Mouse (Mus musculus): Measurements from ENCODE around the gene Syt1.

The Syt1 gene

DNA sequence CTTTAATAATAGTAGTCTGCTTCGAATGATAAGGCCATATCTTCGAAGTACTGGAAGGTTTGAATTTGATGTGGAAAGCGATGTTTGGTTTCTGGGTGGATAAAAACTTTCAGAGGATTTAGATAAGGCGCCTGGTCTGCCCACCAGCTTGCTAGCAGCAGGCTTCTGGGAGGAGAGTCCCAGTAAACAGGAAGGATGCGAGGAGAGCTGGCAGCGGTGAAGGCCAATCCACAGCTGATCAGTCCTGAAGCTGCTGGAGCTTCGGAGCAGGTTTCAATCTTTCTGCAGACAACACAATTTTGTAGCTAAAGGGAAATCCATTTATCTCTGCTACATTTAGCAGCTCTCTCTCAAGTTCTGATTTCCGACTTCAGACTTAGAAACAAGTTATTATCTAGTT lies 358.7 kb downstream of the Syt1 start:
- no peak for DNase-seq (ENCODE audit: low read depth, low spot score)

DNA sequence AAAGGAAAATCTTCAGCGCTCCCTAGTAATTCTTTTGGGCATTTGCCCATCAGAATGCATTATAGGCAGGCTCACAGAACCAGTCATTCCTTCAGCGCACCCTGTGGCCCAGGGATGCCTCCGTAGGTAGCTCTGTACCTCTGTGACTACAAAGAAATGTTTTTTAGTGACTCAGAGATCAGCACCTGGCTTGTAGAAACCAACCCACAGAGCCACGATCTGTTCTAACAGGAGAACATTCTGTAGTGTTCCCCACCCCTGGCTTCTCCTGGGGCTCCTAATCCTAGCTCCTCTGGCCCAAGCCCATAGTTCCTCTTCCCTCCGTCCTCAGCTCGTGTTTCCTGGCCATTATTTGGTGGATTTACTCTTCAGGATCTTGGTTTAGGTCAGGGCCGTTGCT lies 361.6 kb downstream of the Syt1 start:
- DNase-seq (ENCODE audit: low read depth, low spot score) = no peak

DNA sequence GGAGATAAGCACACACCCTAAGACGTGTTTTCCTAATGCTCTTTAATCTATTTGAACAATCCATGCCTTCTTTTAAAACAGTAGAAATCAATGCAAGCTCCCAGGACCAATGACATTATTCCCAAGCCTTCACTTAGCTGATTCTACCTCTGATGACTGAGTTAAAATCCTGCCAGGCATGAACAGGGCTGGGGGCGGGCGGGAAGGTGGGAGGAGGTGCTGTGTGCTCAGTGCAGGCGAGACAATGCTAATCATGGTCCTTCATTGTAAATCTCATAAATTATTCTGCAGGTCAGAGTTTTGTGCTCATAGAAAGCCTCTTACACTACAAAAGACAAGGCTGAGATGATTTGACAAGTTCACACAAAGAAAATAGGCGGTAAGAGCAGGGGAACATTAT lies 366.9 kb downstream of the Syt1 start:
- DNase-seq (ENCODE audit: low read depth, low spot score) = no peak

DNA sequence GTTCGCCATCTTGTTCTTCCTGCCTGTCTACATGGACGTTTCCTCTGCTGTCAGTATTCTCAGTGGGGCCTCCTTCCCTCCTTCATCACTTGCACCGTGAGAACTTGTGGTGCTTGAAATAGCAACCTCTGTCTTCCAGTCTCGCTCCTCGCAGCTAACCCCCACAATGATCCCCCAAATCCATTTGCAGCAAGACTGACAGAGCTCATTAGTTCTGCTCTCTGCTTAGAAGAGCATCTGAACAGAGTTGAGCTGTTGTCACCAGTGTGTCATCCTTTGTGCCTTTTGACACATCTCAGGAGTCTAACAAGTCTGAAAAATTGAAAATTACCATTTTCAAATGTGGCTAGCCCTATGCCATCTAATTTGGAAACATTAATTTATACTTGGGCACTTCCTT lies 372.7 kb downstream of the Syt1 start:
- DNase-seq (ENCODE audit: low read depth, low spot score) = no peak

DNA sequence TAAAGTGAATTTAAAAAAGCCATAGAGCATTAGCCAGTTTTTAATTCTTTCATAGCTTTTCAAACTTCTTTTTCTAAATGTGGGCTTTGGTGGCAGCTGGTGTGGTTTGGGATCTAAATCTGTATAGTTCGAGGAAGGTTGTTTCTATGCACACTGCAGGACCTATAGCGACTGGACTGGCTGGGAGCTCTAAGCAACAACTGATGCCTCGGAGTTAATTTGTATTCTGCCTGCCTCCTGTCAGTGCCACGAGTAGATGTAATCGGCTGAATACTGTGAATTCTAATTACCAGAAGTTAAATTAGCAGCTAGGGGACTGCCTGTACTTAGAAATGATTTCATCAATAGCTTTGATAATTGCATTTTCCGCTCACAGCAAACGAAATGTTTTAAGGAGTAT lies 374.7 kb downstream of the Syt1 start:
- no peak for DNase-seq (ENCODE audit: low read depth, low spot score)

DNA sequence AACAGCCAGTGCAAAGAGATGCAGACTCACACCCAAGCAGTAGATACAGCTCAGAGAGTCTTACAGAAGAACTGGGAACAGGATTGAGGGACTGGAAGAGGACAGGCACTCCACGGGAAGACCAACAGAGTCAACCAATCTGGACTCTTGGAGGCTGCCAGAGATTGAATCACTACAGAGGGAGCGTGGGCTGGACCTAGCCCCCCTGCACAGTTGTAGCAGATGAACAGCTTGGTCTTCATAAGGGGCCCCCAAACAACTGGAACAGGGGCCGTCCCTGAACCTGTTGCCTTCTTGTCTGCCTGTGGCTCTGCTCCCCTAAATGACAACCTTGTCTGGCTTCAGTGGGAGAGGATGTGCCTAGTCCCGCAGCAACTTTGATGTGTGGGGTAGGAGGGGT lies 375.2 kb downstream of the Syt1 start:
- DNase-seq (ENCODE audit: low read depth, low spot score) = no peak

DNA sequence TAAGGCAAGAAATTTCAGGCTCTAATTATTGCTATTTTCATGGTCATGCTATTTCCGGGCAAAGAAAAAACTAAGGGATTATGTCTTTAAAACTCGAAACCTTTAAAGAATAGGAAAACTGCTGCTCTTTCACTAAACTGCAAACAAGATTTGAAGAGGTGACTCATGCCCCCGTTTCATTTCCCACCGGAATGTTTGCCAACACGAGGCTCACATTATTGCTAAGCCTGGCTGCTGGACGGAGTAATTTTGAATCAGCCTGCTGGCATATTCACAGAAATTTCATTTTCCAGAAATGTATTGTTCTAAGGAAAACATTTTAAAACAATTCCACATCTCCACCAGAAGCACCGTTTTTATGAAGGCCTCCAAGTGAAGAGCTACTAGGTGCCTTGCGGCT lies 379.9 kb downstream of the Syt1 start:
- peak; percentile 34 for DNase-seq (ENCODE audit: low read depth, low spot score)

DNA sequence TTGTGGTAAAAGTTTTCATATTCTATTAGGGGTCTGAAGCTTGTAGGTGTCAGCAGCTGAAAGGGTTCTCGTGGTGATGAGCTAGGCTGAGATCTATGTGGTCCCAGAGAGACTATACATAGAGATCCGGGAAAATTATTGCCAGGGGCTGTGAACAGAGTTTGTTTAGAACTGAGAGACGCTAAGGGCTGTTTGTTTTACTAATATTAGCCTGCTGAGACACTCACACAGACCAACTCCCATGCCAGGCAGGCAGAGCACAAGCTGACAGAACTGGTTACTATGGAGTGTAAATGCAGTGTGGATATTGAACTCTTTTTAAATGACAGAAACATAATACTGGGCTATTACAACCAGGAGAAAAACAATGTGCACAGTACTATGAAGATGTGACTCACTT lies 384.4 kb downstream of the Syt1 start:
- no peak for DNase-seq (ENCODE audit: low read depth, low spot score)

DNA sequence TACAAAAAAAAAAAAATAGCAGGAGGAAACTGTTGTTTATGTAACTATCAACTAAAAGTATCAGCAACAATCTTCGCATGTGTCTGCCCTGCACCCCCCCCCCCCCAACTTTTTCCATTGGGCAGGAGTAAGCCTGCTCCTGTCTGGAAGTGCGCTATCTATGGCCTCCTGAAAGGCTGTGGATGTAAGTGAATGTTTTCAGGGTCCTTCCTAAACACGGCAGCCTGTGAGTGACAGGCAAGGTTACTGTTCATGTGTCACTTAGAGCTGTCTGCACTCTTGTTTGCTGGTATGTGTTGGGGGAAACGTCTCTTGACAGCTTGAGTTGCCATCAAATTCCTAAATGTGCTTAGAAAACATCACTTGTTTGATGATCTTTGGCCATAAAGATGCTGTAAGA lies 387.8 kb downstream of the Syt1 start:
- DNase-seq (ENCODE audit: low read depth, low spot score) = no peak

DNA sequence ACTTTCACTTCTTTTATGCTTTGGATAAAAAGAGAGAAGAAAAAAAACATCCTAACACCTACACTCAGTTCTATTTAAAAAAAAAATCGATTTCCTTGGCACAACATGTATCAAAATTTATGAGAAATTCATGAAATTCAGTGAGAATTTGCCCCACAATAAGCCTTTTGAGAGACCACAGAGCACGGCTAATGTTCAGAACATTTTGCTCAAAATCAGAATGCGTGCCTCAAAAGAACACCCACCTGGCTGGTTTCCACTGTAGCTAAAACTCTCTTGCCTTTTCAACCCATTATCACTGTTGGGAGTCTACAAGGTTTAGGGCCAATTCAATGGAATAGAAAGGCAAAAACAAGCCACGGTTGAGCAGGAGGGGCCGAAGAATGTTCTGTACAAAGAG lies 390.9 kb downstream of the Syt1 start:
- DNase-seq (ENCODE audit: low read depth, low spot score) = no peak

DNA sequence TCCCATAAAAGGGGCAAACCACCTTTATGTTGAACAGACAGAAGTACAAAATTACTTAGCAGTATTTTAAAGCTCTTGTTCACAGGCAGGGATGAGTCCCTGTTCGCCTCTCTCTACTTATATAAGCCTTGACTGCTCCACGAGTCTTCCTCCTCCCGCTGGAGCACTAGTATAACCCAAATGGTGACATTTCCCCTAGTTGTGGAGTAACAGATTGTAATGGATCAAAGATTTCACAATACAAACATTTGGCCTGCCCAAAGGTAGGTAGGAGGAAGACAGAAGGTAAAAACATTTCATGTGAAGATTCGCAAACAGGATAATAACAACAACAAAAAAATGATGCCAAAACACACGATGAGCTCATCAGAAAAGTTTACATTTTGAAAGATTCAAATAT lies 391.6 kb downstream of the Syt1 start:
- no peak for DNase-seq (ENCODE audit: low read depth, low spot score)

DNA sequence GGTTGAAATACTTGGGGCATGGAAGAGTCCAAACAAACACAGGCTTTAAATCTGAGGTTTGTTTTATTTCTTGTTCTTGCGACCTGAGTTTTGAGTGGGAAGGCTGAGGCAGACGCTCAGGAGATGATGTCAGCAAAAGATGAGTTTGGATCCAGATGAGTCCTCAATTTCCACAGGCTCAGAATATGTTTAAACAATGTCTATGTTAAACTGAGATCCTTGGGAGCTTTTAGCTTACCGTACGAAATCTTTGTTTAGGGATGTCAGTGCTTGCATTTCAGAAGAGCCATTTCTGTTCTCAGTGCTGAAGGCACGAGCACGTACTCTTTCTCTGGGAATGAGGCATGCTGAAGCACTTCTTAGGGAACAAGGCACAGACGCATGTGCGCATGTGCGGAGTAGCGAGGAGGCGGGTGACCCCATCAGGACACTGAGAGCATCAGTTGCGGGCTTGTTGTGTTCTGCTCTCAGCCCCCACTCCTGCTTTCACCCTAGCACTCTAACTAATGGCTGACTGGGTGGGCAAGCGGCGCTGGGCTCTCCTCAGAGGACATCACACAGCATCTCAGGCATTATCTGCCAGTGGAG lies 400.6 kb downstream of the Syt1 start:
- no peak for DNase-seq (ENCODE audit: low read depth, low spot score)

DNA sequence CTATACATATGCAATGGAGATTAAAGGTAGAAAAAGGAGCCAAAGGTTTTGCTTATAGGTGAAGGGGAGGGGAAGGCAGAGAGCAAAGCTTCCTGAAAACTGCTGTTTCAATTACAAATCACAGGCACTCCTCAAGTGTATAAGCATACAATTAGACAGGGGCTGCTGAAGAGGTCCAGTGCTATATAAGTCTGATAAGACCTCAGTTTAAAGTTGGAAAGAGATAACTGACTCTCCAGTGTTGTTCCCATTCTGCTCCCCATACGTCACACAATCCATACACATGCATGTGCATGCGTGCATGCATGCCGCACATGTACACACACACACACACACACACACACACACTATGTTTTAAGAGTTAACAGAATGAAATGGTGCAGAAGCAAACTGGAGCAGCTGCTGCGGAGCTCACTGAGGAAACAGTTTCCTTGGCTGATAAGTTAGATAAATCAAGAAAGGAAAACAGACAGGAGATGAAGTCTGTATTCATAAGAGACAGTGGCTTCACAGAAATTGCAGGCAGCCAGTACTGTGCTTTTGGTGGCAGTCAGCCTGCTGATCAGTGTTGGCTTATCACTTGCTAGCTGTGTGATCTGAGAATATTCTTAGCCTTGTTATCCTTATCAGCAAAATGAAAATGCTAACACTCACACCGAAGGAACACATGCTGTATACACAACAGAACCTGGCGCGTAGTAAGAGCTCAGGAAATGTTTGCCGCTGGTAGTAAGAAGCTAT lies 408.9 kb downstream of the Syt1 start:
- no peak for DNase-seq (ENCODE audit: low read depth, low spot score)

DNA sequence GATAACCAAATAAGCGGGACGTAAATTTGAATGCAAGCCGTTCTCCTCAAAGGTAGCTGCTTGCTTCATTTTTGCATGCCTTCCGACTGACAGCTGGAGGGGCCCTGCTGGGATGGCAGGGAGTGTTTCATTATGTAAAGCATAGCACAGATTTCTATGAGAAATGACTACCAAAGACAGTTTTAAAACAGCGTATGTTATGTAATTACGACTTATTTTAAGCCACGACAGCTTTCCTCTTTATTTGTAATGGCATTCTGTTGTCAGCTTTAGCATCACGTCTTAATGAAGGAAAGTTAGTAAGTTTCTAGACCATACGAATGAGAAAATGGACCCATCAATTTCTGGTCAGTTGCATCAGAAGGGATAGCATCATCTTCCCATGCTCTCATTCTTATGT lies 410.1 kb downstream of the Syt1 start:
- no peak for DNase-seq (ENCODE audit: low read depth, low spot score)

DNA sequence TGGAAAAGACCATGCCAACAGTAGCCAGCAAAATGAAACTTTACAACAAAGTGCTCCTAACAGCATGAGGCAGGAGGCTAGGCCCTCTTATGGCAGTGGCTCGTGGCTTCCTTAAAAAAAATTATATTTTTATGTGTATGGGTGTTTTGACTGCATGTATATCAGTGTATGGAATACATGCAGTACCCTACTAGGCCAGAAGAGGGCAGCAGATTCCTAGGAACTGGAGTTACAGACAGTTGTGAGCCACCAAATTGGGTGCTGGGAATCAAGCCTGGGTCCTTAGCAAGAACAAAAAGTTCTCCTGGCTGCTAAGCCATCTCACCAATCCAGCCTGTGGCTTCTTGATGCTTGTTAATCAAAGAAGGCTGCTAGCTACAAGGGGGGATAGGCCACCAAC lies 413.4 kb downstream of the Syt1 start:
- DNase-seq (ENCODE audit: low read depth, low spot score) = peak; percentile 8

DNA sequence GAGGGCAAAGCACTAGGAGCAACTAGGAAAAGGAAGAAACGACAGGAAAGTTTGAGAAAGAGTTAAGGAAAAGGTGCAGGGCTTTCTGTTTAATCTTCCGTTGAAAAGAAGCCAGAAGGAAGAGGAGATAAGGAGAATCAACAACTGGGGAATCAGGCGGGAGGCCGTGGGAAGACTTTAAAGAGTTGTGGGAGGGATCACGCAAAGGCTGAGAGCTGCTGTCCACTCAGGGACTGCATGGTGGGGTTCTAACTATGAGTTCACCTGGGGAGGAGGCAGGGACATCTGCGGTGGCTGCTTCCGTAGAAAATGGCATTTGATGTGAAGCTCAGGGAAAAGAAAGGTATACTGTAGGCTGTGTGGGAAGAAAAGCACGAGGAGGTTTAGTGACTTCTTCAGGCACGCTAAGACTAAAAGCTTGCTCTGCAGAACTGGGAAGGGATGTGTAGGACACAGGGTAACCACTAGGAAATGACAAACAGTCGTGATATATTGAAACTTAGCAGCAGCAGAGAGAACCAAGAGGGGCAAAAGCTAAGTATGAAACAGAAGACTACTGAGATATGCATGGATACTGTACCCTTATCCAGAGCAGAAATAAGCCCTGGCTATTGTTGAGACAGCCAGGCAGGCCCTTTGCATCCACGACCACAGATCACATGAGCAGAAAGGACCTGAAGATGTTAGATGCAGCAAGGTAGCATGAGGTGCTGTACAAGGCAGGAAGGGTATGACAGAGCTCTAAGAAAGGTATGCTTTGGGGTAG lies 414.4 kb downstream of the Syt1 start:
- DNase-seq (ENCODE audit: low read depth, low spot score) = no peak

DNA sequence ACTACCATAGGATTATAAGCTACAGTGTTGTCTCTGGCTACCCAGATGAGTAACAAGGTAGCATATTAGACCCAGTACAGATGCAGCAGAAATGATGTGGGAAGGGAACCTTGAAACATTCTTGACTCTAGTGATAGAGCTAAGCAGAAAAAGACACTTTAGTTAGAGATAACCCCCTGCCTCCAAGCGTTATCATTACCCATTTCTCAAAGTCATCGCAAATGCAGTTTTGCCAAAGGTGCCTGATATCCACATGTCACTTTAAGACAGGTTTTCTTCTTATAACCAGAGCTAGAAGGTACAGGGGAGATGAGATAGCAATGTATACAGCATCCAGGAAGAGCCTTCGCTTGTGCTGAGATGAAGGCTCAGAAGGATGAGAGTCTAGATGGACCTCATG lies 421.4 kb downstream of the Syt1 start:
- no peak for DNase-seq (ENCODE audit: low read depth, low spot score)

DNA sequence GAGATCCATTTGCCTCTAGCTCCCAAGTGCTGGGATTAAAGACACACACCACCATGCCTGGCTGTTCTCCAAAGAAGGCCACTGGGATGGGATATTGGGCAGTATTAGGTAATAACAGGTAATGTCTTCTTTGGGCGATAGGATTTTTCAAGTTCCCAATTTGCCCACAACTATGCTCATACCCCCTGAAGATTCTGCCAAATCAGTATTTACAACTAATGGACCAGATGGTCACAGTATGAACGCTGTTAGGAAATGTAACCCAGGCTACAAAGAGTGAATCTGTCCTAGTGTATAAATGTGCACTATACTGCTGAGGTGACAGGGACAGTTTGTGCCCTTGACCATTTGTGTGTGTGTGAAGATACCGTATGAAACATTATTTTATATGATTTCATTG lies 421.9 kb downstream of the Syt1 start:
- DNase-seq (ENCODE audit: low read depth, low spot score) = no peak

DNA sequence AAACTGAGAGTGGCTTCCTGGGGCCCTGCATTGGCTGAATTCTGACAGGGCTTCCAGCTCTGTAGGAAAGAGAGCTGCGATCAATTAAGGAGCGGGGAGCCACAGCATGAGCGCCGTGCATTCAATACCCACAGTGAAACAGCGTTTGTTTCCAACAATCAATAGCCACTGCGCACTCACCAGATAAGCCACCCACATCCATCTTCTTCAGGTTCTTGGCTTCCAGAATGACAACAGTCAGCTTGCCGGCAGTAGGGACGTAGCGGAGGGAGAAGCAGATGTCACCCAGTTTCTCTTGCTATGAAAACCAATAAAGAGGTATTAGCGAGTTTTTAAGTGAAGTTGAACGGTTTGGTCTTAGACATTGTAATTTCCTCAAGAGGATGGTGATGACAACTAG lies 427.1 kb downstream of the Syt1 start:
- no peak for DNase-seq (ENCODE audit: low read depth, low spot score)

DNA sequence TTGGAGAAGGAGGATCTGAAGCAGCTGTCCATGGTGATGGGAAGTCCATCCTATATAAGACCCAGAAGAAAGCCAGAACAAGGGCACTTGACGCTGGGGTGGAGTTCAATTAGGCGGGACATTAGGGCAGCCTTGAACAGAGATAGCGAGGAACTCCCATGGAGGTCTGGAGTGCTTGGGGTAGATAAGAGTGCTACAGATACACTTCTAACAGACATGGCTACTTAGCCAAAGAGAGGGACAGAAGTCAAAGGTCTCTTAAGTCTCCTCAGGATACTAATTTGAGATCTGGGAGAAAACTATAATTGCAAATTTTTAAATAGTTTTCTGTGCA lies 428.4 kb downstream of the Syt1 start:
- no peak for DNase-seq (ENCODE audit: low read depth, low spot score)

DNA sequence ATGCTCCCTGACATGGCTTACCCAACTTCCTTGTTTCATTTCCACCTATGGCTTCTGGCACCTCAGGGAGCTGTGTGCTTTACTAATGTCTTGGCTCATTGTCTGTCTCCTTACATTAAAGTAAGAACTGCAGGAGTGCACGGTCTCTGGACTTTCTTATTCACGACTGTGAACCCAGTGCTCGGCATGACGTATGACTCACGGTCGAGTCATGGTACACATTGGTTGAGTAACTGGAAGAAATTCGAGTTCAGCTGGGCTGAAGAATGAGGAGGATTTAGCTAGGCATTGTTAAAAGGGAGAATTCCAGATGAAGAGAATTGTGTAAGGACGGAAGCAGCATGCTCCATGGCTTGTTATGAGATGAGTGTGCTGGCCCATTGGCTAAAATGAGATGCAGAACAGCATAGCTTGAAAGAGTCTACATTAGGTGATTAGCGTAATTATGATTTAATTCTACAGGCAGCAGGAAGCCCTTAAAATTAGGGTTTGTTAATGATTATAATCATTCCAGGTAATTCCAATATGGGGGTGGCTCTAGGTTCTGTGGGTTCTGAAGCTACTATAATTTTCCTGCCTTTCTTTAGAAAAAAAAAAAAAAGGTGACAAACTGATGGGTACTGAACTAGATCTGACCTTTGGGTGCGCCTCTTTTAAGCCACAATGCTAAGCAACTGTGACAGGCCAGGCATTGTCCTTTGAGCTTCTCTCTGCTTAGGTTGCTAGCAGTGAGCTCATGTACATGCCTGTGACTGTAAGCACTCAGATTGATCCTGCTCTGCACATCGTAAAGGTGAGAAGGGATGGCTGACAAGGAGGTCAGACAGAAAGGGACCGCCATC lies 429.0 kb downstream of the Syt1 start:
- DNase-seq (ENCODE audit: low read depth, low spot score) = peak; percentile 82

DNA sequence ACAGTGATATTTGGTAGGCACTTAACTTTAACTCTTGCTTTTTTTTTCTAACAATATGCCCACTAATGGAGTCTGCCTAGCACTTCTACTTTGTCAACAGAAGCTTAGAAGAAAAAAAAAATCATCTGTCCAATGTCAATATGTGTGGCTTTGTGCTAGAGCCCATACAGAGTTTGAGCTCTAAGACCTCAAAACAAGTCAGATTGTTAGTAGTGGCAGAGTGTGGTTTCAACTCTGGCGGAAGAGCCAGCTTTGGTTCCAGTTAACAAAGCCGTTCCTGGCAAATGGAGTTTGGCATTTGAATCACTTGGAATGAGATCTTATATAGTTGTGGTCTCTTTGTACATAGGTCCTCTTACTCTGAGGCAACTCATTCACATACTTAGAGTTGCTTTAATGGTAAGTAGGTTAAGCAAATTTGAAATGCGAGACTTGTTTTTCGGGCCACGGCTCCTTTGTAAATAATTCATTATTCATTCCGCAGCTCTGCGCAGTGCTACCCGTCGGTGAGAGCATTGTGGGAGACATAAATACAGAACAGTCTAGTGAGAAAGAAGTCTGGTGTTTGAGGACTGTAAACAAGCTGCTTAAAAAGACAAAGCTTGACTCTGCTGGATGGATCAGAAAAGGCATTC lies 429.9 kb downstream of the Syt1 start:
- peak; percentile 16 for DNase-seq (ENCODE audit: low read depth, low spot score)
